Mouse (Mus musculus) kidney, adult 18-20 months (tissue): ENCODE measurements around the gene Brinp1.
"Not testable (repeated sequence)": the region's sequence is repeated elsewhere in the genome, so short reads cannot be mapped to it uniquely, and the experiment has no call there.

Experiments
- DNase-seq: peaks from one replicate; pipeline ENCODE4 v3.0.0; 2021

The Brinp1 gene

GRCm38 (mm10) chr4:68954322-68954901 lies at the start of gene Brinp1:
Gene Brinp1 (minus strand): TSS chr4:68954397.
- DNase-seq = no peak

DNA sequence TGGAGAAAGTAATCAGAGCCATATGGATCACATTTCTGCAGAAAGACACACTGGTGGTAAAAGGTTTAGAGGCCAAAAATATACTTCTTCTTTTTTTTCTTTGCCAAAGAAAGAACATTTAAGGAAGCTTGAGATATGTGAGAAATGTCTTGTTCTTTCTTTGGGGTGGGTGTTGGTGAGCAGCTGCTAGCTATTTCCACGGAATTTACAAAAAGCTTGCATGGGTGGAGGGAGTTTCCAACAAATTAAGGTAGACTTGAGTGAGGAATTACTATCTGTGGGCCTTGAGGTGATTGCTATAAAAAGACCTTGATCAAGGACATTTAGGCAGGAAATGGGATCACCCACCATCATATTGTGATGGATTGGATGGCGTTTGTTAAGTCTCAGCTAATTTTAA lies 3.1 kb upstream of the Brinp1 start:
- no peak for DNase-seq

GRCm38 (mm10) chr4:68955621-68956020 lies 1.4 kb upstream of the Brinp1 start:
- peak; percentile 17 for DNase-seq

- no peak for DNase-seq
Measured at GRCm38 (mm10) chr4:68953667-68954321, 403 bp downstream of the Brinp1 start.

GRCm38 (mm10) chr4:68953131-68953551 lies 1.1 kb downstream of the Brinp1 start:
- DNase-seq = no peak

DNA sequence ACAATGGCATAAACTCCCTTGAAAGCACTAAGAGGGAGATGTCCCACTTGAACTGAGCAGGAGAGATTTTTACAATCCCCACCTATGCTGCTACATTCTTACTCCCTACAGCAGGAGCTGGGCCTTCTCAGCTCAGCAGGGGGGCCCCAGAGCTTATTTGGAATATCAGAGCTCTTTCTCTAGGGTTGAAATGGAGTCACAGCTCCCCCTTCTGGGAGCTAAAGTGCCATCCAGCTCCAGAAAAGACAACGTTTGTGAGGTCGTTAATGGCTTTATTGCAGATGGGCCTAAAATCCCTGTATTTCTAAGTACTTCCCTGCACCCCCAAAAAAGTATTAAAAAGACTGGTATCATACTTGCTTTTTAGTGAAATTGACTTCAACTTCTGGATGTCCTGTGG lies 3.6 kb downstream of the Brinp1 start:
- DNase-seq = no peak

DNA sequence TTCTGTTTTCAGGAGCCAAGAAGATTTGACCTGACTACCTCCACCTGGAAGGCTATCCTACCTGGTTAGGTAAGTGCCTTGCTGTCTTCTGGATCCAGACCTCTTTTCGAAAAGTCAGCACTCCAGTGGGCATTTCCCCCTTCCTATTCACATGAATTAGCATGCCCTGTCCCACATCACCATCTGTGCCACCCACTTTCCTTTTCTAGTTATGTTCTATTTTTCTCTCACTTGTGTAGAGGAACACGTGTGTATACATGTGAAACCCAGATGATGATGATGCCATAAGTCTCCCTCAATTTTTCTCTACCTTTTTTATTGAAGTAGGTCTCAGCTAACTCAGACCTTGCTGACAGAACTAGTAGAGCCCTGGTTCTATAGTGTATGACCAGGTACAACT lies 11.3 kb downstream of the Brinp1 start:
- no peak for DNase-seq

GRCm38 (mm10) chr4:68930022-68930421 lies 24.2 kb downstream of the Brinp1 start:
- DNase-seq = no peak

- no peak for DNase-seq
Measured at GRCm38 (mm10) chr4:68926091-68926490, 28.1 kb downstream of the Brinp1 start.

GRCm38 (mm10) chr4:68922944-68923343 lies 31.3 kb downstream of the Brinp1 start:
- DNase-seq = no peak

DNA sequence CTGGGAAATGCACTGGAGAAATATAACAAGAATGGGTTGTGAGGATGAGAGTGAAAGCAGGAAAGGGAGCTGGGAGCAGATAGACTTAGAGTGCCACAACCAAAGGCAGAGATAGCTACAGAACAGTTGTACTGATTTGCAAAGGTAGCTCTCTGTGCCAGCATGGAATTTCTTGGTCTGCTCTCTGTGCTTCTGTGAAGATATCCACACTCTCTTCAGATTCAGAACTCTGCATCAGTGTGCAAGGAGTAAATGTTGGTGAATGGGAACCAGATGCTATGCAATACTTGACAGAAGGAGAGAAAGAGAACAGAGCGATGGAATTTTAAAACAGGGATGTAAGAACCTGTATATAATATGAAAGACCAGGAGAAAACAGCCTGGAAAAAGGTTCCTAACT lies 31.7 kb downstream of the Brinp1 start:
- DNase-seq = no peak

GRCm38 (mm10) chr4:68920127-68920526 lies 34.1 kb downstream of the Brinp1 start:
- no peak for DNase-seq

DNA sequence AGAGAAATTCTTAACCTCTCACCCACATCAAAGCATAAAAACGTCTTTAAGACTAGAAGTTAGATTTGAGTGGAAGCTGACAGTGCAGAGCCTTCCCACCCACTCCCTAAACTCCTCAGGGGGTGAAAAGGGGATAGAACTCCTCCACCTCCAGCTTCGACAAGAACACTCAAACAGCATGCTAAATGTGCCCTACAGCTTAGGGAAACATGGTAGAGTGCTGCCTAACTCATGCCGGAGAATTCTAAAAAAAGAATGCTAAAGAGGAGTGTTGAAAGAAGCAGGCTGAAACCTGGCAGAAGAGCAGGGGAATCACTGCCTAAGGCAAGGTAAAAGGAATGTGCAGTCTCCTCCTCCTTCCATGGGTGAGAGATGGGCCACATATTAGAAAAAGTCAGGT lies 43.3 kb downstream of the Brinp1 start:
- no peak for DNase-seq

- no peak for DNase-seq
Measured at GRCm38 (mm10) chr4:68906417-68907210, 47.6 kb downstream of the Brinp1 start.

- DNase-seq = no peak
Measured at GRCm38 (mm10) chr4:68890526-68890925, 63.7 kb downstream of the Brinp1 start.

DNA sequence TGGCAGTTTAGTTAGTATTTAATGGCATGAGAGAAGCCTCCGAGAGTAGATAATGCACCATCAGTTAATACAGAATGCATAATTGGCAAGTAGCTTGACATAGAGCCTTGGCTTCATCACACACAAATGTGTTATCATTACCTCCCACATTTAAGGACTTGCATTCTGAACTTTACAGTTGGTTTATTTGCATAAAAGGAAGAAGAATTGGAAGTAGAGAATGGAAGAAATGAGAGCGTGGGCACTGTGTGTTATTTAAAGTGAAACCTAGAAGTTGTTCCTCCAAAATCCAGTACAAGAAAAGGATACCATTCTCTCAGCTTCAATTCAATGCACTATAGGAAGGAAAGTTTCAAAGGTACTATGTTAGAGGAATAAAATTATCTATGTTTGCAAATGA lies 67.9 kb downstream of the Brinp1 start:
- no peak for DNase-seq

DNA sequence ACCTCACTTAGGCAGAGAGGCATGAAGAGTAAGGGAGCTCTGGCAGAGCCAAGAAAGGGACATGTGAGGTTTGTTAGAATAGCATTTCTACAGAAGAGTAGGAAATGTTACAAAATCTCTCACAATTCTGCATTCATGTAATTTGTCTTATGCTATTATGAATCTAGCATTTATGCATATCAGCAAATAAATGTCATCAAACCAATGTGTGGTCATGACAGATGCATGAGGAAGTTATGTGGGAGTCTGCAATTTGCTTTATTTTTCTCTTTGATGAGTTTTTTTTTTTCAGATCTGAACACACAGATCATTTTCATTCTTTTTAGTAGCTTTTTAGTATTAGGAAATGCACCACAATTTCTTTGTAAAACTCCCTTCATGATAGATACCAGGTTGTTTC lies 82.2 kb downstream of the Brinp1 start:
- DNase-seq = no peak

DNA sequence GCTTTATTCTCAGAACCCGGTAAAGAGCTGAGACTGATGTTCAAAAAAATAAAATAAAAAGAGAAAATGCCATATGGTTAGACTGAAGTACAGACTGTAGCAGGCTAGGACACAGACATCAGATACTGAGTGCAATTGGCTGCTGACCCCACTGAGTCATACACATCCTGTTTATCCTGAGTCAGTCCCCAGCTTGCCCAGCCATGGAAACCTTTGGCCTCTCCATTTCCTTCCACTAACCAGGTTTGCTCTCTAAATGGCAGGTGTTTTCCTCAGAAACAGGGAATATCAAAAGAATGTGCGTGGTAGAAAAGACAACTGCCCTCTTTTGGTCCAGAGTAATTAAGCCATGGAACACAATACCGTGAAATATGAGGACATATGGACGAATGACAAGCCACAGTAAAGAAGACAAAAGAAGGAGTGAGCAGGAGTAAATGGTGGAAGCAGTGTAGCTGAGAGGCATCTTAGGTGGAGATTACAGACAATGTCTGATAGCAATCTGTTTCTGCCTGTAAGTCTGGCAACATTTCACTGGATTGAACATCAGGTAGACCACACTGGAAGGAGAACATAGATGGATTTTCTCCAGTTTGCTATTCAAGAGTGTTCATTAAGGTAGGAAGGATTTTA lies 88.9 kb downstream of the Brinp1 start:
- no peak for DNase-seq

DNA sequence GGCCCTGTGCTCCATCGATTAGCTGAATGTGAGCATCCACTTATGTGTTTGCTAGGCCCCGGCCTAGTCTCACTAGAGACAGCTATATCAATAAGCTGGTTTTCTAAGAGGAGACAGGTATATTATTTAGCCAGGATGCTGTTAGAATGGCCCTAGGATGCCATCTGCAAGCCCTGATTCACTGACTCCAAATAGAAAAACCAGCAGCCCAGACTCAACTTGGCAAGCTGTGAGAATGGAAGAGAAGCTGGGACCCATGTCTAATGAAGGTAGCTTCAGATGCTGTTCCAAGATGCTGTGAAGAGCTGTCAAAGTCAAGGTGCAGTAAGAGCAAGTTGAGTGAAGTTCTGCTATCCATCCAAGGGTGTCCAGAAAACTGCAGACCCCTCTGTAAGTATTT lies 89.5 kb downstream of the Brinp1 start:
- no peak for DNase-seq

GRCm38 (mm10) chr4:68856868-68857267 lies 97.3 kb downstream of the Brinp1 start:
- no peak for DNase-seq

DNA sequence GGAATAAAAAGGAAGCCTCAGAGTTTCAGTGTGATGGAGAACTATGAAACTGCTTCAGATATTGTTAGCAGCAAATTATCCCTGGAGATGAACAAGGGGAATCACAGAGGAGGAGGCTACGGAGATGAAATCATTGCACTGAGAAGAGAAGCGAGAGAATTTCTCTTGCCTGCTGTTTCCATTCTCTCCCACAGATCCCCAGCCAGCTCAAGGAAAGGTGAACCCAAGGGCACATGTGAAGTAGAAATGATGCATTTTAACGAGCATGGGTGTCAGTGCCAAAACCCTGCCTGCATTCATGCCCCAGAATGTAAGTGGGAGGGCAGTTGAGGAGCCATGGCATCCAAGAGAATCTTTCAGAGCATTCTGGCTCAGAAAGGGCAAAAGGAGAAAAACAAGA lies 104.5 kb downstream of the Brinp1 start:
- DNase-seq = no peak

DNA sequence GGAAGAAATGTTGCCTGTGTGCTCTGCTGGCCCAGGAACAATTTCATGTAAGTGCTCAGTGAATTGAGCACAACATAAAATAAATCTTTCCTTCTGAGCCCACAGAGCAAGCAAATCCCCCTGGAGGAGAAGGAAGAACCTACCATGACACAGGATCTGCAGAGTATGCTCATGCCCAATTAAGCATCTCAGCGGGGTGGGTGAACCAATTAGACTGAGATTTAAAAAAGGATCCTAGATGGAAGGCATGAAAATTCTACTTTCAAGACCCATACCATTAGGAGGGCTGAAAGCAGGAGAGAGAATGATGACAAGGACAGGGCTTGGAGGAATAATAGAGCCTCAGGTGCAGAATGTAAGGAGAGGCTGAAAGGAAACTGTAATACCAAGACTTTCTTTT lies 107.2 kb downstream of the Brinp1 start:
- no peak for DNase-seq

- peak; percentile 8 for DNase-seq
Measured at GRCm38 (mm10) chr4:68845964-68846363, 108.2 kb downstream of the Brinp1 start.

GRCm38 (mm10) chr4:68813997-68814396 lies 140.2 kb downstream of the Brinp1 start:
- not testable (repeated sequence) for DNase-seq
